Mouse (Mus musculus): ENCODE results near the gene Gm33543.

- TF ChIP-seq CTCF (IDR thresholded peaks at IDR 0.05; ENCODE audit: extremely low read depth, insufficient read depth, low read length) (no peak), POLR2A (IDR thresholded peaks at IDR 0.05; ENCODE audit: extremely low read depth, insufficient read depth, low read length) (no peak)
These were observed 67.9 kb downstream of the Gm33543 start for GRCm38 (mm10) chr10:95774856-95775255.
